Mouse (Mus musculus): ENCODE data around the gene Angptl1. TPM values are rescaled to one million over a fixed set of nuclear protein-coding genes. Genes with fewer than 3 reads are reported as not detected.

Gene Angptl1
- under 1 TPM in 1 of 2 experiments, not detected in 1; 0.27 TPM for polyA plus RNA-seq (2012; fragmentation: generic; extraction: Trizol)

GRCm38 (mm10) chr1:156838177-156838576 is at the start of gene Angptl1:
Angptl1 (plus strand) TSS chr1:156838562.

Other genes with a start within 250 kb of the Angptl1 start
- gene Tor3a, start 164.2 kb upstream of the Angptl1 start, polyA plus RNA-seq (2012; fragmentation: generic; extraction: Trizol), result 10 to 100 TPM in 1 of 2 experiments, 1 to 10 TPM in 1; 9.0 to 38.0 TPM
- gene Fam20b, start 119.5 kb upstream of the Angptl1 start, polyA plus RNA-seq (2012; fragmentation: generic; extraction: Trizol), result 10 to 100 TPM in 1 of 2 experiments, 1 to 10 TPM in 1; 5.1 to 18.8 TPM
- gene Ralgps2, start 101.1 kb downstream of the Angptl1 start, polyA plus RNA-seq (2012; fragmentation: generic; extraction: Trizol), result 1 to 10 TPM; 2.2 to 6.0 TPM